Mouse (Mus musculus): Measurements from ENCODE around the gene Tada3. TPM values are rescaled to one million over a fixed set of nuclear protein-coding genes. Genes with fewer than 3 reads are reported as not detected.

Gene Tada3
- total RNA-seq, 2 experiments from 2014 or later, result 48.3 to 51.5 TPM

DNA sequence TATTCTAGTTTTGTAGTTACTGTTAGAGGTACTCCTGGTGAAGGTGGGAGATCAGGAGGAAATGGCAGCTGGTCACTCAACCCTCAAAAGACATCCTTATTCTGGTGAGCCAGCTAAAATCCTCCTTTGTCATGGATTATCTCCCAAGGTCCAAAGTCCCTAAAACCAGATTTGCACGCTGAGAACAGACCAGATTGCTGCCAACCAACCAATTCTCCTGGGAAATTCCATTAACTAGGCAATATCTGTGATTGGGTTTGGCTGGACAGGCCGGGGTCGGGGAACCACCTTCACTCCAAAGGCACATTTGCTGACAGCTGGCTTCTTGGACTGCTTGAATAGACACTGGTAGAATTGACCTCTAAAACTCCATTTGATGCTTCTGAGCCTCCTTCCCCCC, 13.0 kb upstream of the Tada3 start:
- no peak for DNase-seq (ENCODE audit: low spot score in 2 of 2)
- intact Hi-C loops (cut with DNase I), result no loop called here

DNA sequence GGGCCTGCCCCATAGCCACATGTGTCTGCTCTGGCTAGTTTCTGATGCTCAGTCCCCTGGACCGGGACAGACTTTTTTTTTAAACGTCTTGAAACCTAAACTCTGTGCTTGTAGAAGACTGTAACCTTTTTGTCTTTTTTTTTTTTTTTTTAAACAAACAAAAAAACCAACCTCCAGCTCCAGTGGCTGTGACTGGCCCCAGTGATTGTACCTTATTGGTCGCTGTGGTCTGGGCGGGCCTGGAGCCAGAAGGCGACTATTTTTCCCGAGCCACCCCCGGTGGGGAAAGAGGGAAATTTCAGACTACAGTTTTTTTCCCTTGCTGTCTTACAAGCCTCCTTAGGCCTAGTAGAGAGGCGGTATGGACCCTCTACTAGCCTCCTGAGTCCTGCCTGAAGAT, 11.3 kb upstream of the Tada3 start, which contains the start of gene Ttll3:
Ttll3 (plus strand) TSS at position 301 of the 400 bp plus-strand sequence.
- DNase-seq (ENCODE audit: low spot score in 2 of 2), result no peak
- intact Hi-C loops (cut with DNase I), result no loop called here

DNA sequence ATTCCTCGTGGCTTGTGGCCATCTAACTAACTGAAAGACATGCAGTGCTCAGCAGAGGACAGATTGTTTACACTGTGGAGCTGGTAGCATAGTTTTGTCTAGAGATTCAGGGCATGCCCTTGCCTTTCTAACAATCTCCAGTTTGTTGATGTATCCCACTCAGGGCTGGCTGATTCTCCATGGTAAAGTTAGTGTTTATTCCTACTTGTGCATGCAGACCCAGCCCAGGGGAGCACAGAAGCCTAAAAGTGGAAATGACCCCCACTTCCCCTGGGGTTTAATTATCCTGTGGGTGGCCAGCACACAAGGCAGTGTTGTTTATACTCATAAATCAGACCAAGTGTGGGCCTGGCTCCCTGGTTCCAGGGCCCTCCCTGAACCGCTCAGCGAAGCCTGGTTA, 8.3 kb upstream of the Tada3 start:
- no peak for DNase-seq (ENCODE audit: low spot score in 2 of 2)
- intact Hi-C loops (cut with DNase I), result no loop called here

GRCm38 (mm10) chr6:113385160-113385714, 7.6 kb upstream of the Tada3 start:
- intact Hi-C loops (cut with DNase I), result no loop called here
- DNase-seq (ENCODE audit: low spot score in 2 of 2), result no peak

- intact Hi-C loops (cut with DNase I), result no loop called here
- no peak for DNase-seq (ENCODE audit: low spot score in 2 of 2)
These were observed 6.8 kb upstream of the Tada3 start for GRCm38 (mm10) chr6:113384351-113384927.

- intact Hi-C loops (cut with DNase I), result no loop called here
- no peak for DNase-seq (ENCODE audit: low spot score in 2 of 2)
These were observed 2.8 kb upstream of the Tada3 start for GRCm38 (mm10) chr6:113380480-113380879.

DNA sequence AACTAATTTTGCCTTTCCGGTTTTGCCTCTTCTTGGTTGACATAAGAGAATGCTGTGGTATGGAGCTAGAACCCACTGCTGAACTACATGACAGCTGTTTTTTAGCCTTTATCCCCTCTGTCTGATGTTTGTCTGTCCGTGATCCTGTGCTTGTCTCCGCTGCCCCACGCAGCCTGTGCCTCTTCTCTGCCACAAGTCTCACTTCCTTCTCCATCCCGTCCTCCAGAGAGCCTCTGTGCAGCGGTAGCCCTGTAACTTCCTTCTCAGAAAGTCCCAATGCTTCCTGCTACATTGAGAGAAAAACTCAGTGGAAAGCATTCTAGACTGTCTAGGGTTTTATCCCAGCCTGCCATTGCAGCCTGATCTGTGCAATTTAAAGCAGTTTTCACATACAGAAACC, 1.6 kb upstream of the Tada3 start:
- no peak for DNase-seq (ENCODE audit: low spot score in 2 of 2)
- intact Hi-C loops (cut with DNase I), result no loop called here

DNA sequence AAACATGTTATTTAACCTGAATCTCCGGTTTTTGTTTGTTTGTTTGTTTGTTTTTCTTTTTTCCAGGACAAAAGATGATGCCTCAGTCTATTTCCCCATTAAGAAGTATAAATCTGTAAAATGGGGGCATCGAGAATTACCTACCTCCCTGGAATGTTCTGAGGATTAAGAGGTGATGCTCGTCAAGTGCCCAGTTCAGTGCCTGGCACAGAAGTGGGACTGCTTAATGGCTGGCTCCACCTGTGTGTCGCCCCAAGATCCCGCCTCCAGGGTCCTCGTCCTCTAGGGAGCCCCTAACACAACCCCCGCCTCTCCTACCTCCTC, 549 bp downstream of the Tada3 start:
- DNase-seq (ENCODE audit: low spot score in 2 of 2), result no peak
- intact Hi-C loops (cut with DNase I), result no loop called here

DNA sequence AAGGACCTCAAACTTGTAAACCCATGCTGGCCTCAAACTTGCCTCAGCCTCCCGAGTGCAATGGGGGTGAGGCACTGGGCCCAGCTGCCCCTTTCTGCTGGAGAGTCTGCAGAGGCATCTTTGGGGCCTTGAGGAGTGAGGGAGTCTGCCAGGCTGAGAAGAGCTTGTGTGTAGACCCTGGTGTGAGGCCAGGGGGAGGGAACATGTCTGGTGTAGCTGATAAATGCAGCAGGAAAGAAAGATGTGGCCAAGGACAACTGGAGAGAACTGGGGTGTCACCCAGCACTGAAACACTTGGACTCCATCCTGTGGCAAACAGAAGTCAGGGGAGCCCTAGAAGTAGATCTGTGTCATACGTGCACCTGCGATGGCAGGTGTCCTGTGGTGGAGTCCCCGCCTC, 4.2 kb downstream of the Tada3 start:
- intact Hi-C loops (cut with DNase I), result no loop called here
- DNase-seq (ENCODE audit: low spot score in 2 of 2), result no peak

GRCm38 (mm10) chr6:113370194-113370929, 7.3 kb downstream of the Tada3 start:
- intact Hi-C loops (cut with DNase I), result no loop called here
- DNase-seq (ENCODE audit: low spot score in 2 of 2), result no peak

DNA sequence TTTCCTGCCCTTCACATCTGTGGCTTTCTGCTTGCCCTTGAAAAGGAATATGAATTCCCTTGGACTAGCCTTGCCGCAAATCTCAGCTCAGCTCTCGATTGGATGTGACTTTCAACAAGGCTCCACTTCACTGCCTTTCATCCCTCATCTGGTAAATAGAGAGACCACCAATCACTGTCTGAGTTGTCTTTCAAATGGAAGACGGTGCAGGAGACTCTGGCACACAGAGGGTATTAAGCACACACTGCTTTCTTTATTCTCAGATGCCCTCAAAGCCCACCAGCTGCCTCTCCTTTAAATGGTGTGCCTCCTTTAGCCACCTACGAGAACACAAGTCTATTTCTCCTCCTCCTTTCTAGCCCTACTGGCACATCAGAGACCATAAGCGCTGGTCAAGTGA, 9.1 kb downstream of the Tada3 start:
- DNase-seq (ENCODE audit: low spot score in 2 of 2), result no peak
- intact Hi-C loops (cut with DNase I), result no loop called here

GRCm38 (mm10) chr6:113368124-113368523, 9.6 kb downstream of the Tada3 start:
- intact Hi-C loops (cut with DNase I), result no loop called here
- DNase-seq (ENCODE audit: low spot score in 2 of 2), result no peak

DNA sequence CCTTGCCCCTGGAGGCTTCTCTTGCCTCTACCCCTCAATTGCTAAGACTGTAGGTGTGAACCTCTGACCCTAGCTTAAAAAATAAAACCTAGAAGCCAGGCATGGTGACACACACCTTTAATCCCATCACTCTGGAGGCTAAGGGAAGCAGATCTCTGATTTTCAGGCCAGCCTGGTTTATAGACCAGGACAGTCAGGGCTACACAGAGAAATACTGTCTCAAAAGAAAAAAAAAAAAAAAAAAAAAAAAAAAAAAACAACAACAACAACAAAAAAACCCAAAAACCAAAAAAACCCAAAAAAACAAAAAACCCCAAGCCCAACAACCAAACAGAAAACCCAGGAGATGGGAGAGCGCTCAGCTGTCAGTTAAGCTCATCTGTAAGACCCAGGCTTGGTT, 10.1 kb downstream of the Tada3 start:
- no peak for DNase-seq (ENCODE audit: low spot score in 2 of 2)
- intact Hi-C loops (cut with DNase I), result no loop called here

- DNase-seq (ENCODE audit: low spot score in 2 of 2), result no peak
- intact Hi-C loops (cut with DNase I), result no loop called here
These were observed 11.0 kb downstream of the Tada3 start for GRCm38 (mm10) chr6:113366639-113367038.

- intact Hi-C loops (cut with DNase I), result no loop called here
- DNase-seq (ENCODE audit: low spot score in 2 of 2), result no peak
These were observed 13.1 kb downstream of the Tada3 start for GRCm38 (mm10) chr6:113364518-113365135.

DNA sequence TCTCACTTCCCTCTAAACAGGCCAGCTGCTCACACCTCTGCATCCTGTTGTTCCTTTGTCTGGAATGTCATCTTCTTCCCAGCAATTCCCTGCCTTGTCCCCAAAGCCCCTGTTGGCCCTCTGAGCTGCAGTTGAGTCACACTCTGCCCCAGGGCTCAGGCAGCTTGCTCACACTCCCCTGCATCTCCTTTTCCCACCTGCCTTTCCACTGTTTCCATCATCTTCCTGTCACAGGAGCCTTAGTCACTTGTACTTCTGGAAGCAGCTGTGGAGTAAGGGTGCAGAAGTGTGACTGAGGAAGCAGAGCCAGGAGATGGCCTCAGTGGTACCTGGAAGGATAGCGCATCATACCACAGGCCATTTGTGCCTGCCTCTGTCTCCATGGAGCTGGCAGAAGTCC, 15.4 kb downstream of the Tada3 start:
- no peak for DNase-seq (ENCODE audit: low spot score in 2 of 2)
- intact Hi-C loops (cut with DNase I), result no loop called here

- intact Hi-C loops (cut with DNase I), result no loop called here
- no peak for DNase-seq (ENCODE audit: low spot score in 2 of 2)
These were observed 16.2 kb downstream of the Tada3 start for GRCm38 (mm10) chr6:113361476-113361875.

- intact Hi-C loops (cut with DNase I), result no loop called here
- no peak for DNase-seq (ENCODE audit: low spot score in 2 of 2)
These were observed 24.0 kb downstream of the Tada3 start for GRCm38 (mm10) chr6:113353696-113354095.

DNA sequence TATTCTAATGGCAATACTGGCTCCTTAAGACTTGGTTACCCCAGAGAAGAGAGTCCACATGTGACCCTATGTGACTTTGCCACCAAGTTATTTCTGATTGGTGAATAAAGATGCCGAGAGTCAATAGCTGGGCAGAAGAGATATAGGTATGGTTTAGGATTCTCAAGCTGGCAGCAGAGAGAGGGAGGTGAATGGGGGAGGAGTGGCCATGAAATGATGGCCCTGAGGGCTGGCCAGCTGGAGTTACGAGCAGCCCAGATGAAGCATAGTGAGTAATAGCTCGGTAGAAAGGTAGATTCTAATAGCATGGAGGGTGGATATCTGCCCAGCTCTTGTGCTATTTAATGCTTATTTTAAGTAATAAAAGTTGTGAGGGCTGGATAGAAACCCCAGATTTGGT, 24.9 kb downstream of the Tada3 start:
- DNase-seq (ENCODE audit: low spot score in 2 of 2), result no peak
- intact Hi-C loops (cut with DNase I), result no loop called here

DNA sequence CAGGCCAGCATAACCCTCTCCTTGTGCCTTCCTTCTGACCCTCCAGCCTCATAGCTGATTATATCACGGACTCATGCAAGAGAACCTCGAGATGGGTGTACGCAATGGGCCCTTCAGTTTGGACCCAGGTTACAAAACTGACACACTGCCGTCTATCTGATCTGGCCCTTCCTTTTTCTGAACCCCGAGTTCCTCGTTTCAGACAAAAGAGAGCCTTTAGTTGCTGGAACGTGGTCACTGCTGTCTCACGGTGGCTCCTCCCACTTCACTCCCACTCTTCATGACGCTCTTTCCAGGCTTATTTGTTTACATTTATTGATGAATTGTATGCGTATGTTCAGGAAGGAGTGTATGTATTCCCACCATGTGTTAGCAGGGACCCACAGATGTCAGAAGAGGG, 26.0 kb downstream of the Tada3 start:
- DNase-seq (ENCODE audit: low spot score in 2 of 2), result no peak
- intact Hi-C loops (cut with DNase I), result no loop called here

DNA sequence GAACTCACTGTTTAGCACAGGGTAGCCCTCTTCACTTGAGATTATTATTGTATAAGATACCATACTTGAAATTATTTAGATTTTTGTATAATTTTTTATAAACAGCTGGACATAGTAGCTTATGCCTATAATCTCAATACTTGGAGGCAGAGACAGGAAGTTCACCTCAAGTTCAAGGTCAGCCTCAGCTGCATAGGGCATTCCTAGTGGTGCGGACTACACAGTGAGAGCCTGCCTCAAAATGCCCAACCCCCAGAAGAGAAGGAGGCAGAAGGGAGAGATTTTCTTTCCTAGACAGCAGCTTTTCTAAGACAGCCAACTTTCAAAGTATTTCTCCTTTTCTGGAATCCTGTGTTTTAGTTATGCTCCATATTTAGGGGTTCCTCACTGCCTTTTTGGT, 26.5 kb downstream of the Tada3 start:
- intact Hi-C loops (cut with DNase I), result no loop called here
- DNase-seq (ENCODE audit: low spot score in 2 of 2), result no peak

Data from left cerebral cortex, postnatal 25 days (tissue).